Mouse (Mus musculus) hindbrain, embryonic 16.5 days (tissue): ENCODE results near the gene AW822073. TPM values are rescaled to one million over a fixed set of nuclear protein-coding genes. Genes with fewer than 3 reads are reported as not detected.
"Not testable (repeated sequence)": the region's sequence is repeated elsewhere in the genome, so short reads cannot be mapped to it uniquely, and the experiment has no call there.

Experiments used
- ATAC-seq: fragments of 200-750 bp; cut with Nextera tagmentation; 2 replicates; pipeline ENCODE4 v1.8.0; 2017; ENCODE audit warnings: moderate TSS enrichment, moderate library complexity
- H3K27ac ChIP-seq: fragments of 300-500 bp; sonication (generic); 2 replicates; pipeline ENCODE4 v1.5.1; 2014; ENCODE audit warnings: low read depth, mild to moderate bottlenecking, control low read depth, low read length, moderate library complexity
- H3K27me3 ChIP-seq: fragments of 300-500 bp; sonication (generic); replicated peaks from 2 replicates; pipeline ENCODE4 v1.6.1; 2014; ENCODE audit warnings: low read length; ENCODE audit not compliant: control insufficient read depth, insufficient read depth
- H3K36me3 ChIP-seq: fragments of 300-500 bp; sonication (generic); 2 replicates; pipeline ENCODE4 v1.6.1; 2014; ENCODE audit warnings: mild to moderate bottlenecking, low read length, moderate library complexity, mixed read lengths; ENCODE audit not compliant: control insufficient read depth, insufficient read depth
- H3K4me1 ChIP-seq: fragments of 300-500 bp; sonication (generic); 2 replicates; pipeline ENCODE4 v1.6.1; 2014; ENCODE audit warnings: low read depth, low read length; ENCODE audit not compliant: control insufficient read depth, insufficient read depth
- H3K4me2 ChIP-seq: fragments of 300-500 bp; sonication (generic); 2 replicates; pipeline ENCODE4 v1.6.1; 2014; ENCODE audit warnings: mild to moderate bottlenecking, low read length, control low read depth, moderate library complexity
- H3K4me3 ChIP-seq: fragments of 300-500 bp; sonication (generic); 2 replicates; pipeline ENCODE4 v1.5.1; 2014; ENCODE audit warnings: mild to moderate bottlenecking, low read length, control low read depth, moderate library complexity
- H3K9ac ChIP-seq: fragments of 300-500 bp; sonication (generic); 2 replicates; pipeline ENCODE4 v1.6.1; 2014; ENCODE audit warnings: low read depth, mild to moderate bottlenecking, control low read depth, low read length, moderate library complexity
- H3K9me3 ChIP-seq: fragments of 300-500 bp; sonication (generic); 2 replicates; pipeline ENCODE4 v1.6.1; 2014; ENCODE audit warnings: mild to moderate bottlenecking, low read length, moderate library complexity; ENCODE audit not compliant: control insufficient read depth
- WGBS: fragments of 180-500 bp; shearing (Covaris S2); extraction: QIAGEN DNeasy Blood & Tissue Kit; methylation state at CpG from one replicate; pipeline ENCODE4 v1.1.7; 2014; 5-methylcytosine and 5-hydroxymethylcytosine counted together
- polyA plus RNA-seq: library from polyadenylated mRNA; unstranded; fragments of >200 nt; fragmentation: Nextera tagmentation; extraction: Ambion mirVana; gene quantifications from 2 replicates; pipeline ENCODE4 v1.2.1, GENCODE M21; 2015

Gene AW822073
- polyA plus RNA-seq, 1 experiment from 2014 or later: not detected

DNA sequence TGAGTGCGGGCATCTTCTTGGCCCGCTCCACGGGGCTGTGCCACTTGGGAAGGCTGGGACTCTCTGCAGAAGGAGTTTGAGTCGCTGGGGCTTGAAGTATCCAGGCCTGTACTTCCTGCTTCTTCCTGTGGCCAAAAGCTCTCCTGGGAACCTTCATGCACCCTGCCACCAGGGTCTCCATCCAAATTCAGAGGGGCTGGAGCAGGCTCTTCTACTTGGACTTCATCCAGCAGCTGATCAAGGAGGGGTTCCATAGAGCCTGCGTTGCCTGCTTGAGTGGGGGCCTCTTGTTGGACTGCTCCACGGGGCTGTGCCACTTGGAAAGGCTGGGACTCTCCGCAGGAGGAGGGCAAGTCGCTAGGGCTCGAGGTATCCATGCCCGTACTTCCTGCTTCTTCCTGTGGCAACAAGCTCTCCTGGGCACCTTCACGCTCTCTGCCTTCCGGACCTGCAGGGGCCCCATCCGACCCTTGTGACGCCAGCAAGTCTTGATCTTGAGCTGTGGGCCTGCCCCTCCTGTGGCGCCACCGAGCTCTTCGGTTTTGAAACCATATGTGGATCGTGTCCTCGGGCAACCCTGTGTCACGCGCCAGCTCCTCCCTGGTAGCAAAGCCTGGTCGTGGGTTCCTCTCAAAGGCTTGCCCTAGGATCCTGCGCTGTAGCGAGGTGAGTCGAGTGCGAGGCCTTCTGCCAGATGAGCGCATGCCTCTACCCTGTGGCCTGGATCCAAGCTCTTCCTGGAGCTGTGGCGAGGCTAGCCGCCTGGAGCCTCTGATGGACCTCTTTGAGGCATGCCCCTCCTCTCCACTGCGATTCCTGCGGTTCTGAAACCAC lies 541 bp downstream of the AW822073 start:
- H3K9ac ChIP-seq, H3K4me1 ChIP-seq, ATAC-seq, H3K4me2 ChIP-seq, H3K27ac ChIP-seq, H3K27me3 ChIP-seq, H3K9me3 ChIP-seq, H3K36me3 ChIP-seq, H3K4me3 ChIP-seq: not testable (repeated sequence)
- WGBS: 84% methylated on average over 26 of the region's 31 CpGs

DNA sequence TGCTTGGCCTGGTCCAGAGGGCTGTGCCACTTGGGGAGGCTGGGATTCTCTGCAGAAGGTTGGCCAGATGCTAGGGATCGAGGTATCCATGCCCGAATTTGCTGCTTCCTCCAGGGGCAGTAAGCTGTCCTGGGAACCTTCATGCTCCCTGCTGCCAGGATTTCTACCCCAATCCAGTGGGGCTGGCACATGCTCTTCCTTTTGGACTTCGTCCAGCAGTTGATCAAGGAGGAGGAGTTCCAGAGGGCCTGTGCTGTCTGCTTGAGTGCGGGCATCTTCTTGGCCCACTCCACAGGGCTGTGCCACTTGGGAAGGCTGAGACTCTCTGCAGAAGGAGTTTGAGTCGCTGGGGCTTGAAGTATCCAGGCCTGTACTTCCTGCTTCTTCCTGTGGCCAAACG lies 1.6 kb downstream of the AW822073 start:
- ATAC-seq, H3K27me3 ChIP-seq, H3K9ac ChIP-seq, H3K4me3 ChIP-seq, H3K4me2 ChIP-seq, H3K27ac ChIP-seq, H3K4me1 ChIP-seq, H3K9me3 ChIP-seq, H3K36me3 ChIP-seq: not testable (repeated sequence)
- 79% methylated on average over 3 of the region's 6 CpGs for WGBS

DNA sequence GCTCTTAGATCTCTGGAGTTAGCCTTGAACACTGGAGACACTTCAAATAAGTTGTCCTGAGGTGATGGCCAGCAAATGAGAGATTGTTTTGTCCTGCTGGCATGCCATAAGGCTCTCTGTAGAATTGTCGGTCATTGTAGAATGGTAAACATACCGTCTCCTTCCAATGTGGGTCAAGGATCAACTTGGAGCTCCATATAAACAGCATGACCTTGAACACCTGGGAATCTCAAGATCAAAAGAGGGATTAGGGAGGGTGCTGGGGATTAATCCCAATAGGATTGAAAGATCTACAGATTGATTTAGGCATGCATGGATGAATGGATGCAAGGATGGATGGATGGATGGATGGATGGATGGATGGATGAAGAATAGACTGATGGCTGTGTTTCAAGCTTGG lies 3.2 kb downstream of the AW822073 start:
- H3K4me2 ChIP-seq, H3K36me3 ChIP-seq, ATAC-seq, H3K27me3 ChIP-seq, H3K27ac ChIP-seq, H3K9me3 ChIP-seq, H3K4me1 ChIP-seq, H3K4me3 ChIP-seq, H3K9ac ChIP-seq: not testable (repeated sequence)
- WGBS: 97% methylated on average over 2 of the region's 2 CpGs

DNA sequence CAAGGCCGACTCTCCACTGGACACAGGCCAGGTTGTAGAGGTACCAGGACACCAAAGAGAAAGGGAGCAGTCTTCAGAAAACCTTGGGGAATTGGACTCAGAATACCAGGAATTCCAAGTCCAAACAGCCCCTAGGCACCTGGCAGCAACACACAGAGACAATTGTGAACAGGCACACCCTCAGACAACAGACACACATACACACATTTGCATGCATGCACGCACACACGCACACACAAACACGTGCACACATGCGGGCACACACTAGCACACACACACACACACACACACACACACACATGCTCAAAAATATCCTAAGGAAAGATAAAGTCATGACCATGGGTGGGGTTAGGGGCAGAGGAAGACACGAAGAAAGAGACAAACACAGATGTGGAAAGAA lies 4.0 kb downstream of the AW822073 start:
- 87% methylated on average over 6 of the region's 6 CpGs for WGBS

DNA sequence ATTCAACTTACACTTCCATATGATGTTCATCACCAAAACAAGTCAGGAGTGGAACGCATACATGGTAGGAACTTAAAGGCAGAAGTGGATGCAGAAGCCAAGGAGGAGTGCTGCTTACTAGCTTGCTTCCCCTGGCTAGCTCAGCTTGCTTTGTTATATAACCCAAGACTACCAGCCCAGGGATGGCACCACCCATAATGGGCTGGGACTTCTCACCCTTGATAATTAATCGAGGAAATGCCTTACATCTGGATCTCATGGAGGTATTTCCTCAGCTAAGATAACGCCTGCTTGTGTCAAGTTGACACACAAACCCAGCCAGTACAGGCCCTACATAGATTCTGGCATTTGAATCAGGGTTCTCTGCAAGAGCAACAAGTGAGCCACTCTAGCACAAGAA lies 7.4 kb downstream of the AW822073 start:
- no peak overlapping the region for H3K27ac ChIP-seq

More for the DNA sequence above, 4.0 kb downstream of the AW822073 start:
- Histone ChIP-seq H3K9ac (no peak overlapping the region), H3K9me3 (0 out of 2 replicates have a peak, but pooled peaks cover 3% of the 10 kb centered on the region), H3K4me3 (no peak overlapping the region), H3K4me2 (no peak overlapping the region), H3K4me1 (no peaks in the 10 kb centered on the region), H3K36me3 (no peaks in the 10 kb centered on the region), H3K27ac (no peak overlapping the region), H3K27me3 (no peaks in the 10 kb centered on the region)
- no peak for ATAC-seq

DNA sequence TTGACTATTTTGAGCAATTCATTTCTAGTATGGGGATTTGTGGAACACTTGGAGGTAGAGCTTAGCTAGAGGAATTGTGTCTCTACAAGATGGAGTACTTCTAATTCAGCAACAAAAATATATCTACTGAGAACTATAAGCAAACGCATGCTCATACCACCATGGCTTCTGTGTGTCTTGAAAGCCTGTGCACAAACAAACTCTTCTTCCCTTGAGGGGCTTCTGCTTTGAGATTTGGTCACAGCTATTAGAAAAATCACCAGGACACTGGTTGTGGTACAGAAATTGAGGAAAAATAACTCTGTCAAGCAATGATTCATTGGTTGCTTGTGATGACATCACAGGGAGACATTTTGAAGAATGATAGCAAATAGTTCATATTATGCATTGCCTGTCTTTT lies 9.4 kb downstream of the AW822073 start:
- H3K4me1 ChIP-seq: no peaks in the 10 kb centered on the region
- no peaks in the 10 kb centered on the region for H3K36me3 ChIP-seq
- H3K27me3 ChIP-seq: no peaks in the 10 kb centered on the region
- ATAC-seq: no peak
- H3K27ac ChIP-seq: no peak overlapping the region
- no peak overlapping the region for H3K9ac ChIP-seq
- H3K9me3 ChIP-seq: 0 out of 2 replicates have a peak, but pooled peaks cover 3% of the 10 kb centered on the region
- no peak overlapping the region for H3K4me3 ChIP-seq
- H3K4me2 ChIP-seq: no peak overlapping the region
- WGBS: 80% methylated on average over 1 of the region's 1 CpGs

More for the DNA sequence above, 7.4 kb downstream of the AW822073 start:
- no peaks in the 10 kb centered on the region for H3K36me3 ChIP-seq
- whole genome bisulfite sequencing: 94% methylated on average over 3 of the region's 3 CpGs
- H3K9me3 ChIP-seq: 0 out of 2 replicates have a peak, but pooled peaks cover 3% of the 10 kb centered on the region
- no peak overlapping the region for H3K4me3 ChIP-seq
- no peak overlapping the region for H3K4me2 ChIP-seq
- no peaks in the 10 kb centered on the region for H3K4me1 ChIP-seq
- no peak for ATAC-seq
- H3K9ac ChIP-seq: no peak overlapping the region
- no peaks in the 10 kb centered on the region for H3K27me3 ChIP-seq

DNA sequence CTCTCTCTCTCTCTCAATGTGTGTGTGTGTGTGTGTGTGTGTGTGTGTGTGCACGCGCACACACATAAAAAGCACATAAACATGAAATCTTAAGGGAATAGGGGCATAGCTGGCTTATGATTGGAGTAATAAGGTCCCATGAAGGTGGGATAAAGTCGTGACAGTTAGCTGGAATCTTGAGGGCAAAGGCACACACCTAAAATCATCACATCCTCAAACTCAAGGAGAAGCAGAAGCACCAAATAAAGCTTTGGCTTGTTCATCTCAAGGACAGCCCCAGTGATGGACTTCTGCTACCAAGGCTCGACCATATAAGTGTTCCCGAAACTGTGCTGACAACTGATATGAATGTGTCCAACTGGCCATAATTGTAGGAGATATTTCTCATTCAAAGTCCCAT lies 9.8 kb downstream of the AW822073 start:
- Histone ChIP-seq H3K27ac (no peak overlapping the region), H3K9me3 (0 out of 2 replicates have a peak, but pooled peaks cover 3% of the 10 kb centered on the region)
- WGBS: 82% methylated on average over 5 of the region's 5 CpGs

DNA sequence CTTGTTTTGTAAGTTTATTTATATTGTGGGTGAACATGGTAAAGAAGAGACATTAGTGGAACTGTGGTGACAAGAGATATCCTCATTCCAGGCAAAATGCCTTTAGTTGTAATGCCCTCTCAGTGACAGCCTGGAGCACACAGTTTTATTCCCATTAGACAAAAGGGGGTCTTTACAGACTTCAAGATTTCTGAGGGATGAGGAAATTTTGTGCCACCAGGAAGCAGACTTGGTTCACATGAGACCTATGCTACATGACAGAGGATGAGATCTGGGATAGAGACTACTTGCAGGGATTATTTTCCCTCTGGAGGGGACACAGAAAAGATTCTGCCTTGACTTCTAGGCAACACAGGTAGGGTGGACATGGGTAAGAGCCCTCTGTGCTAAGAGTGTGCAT lies 10.2 kb downstream of the AW822073 start:
- Histone ChIP-seq H3K36me3 (no peaks in the 10 kb centered on the region), H3K4me1 (no peaks in the 10 kb centered on the region), H3K9me3 (0 out of 2 replicates have a peak, but pooled peaks cover 3% of the 10 kb centered on the region), H3K27me3 (no peaks in the 10 kb centered on the region), H3K4me3 (no peak overlapping the region), H3K9ac (no peak overlapping the region), H3K27ac (no peak overlapping the region), H3K4me2 (no peak overlapping the region)
- no peak for ATAC-seq

More for the DNA sequence above, 9.8 kb downstream of the AW822073 start:
- no peaks in the 10 kb centered on the region for H3K27me3 ChIP-seq
- no peak for ATAC-seq
- no peaks in the 10 kb centered on the region for H3K36me3 ChIP-seq
- no peak overlapping the region for H3K4me3 ChIP-seq
- no peak overlapping the region for H3K4me2 ChIP-seq
- H3K4me1 ChIP-seq: no peaks in the 10 kb centered on the region
- no peak overlapping the region for H3K9ac ChIP-seq

DNA sequence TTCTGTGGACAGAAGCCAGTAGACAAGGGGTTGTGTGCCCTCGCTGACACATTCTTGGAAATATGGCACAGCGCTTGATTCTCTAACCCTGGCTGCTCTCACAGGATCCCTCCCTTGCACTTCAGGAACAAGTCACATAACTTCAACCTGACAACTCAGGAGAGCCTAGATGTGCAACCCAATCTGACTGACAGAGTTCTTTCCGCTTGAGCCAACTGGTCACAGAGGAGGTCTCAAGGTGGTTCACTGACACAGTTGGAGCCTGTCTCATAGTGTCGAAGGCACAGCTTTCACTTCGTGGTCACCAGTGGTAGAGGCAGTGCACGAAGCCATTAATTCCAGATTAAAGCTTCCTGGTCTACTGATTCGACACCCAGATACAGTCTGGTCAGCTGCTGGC lies 12.5 kb downstream of the AW822073 start:
- ATAC-seq: no peak
- Histone ChIP-seq H3K9ac (no peak overlapping the region), H3K4me3 (no peak overlapping the region), H3K9me3 (0 out of 2 replicates have a peak, but pooled peaks cover 2% of the 10 kb centered on the region), H3K4me2 (no peak overlapping the region), H3K4me1 (no peaks in the 10 kb centered on the region), H3K36me3 (no peaks in the 10 kb centered on the region), H3K27me3 (no peaks in the 10 kb centered on the region), H3K27ac (no peak overlapping the region)
- WGBS: 78% methylated on average over 7 of the region's 7 CpGs
